Mouse (Mus musculus): ENCODE results near the gene Tnk2.
A peak's percentile ranks its signal among the peaks of the same experiment; 100 is the strongest.
"Not testable (repeated sequence)": the region's sequence is repeated elsewhere in the genome, so short reads cannot be mapped to it uniquely, and the experiment has no call there.

Gene Tnk2

DNA sequence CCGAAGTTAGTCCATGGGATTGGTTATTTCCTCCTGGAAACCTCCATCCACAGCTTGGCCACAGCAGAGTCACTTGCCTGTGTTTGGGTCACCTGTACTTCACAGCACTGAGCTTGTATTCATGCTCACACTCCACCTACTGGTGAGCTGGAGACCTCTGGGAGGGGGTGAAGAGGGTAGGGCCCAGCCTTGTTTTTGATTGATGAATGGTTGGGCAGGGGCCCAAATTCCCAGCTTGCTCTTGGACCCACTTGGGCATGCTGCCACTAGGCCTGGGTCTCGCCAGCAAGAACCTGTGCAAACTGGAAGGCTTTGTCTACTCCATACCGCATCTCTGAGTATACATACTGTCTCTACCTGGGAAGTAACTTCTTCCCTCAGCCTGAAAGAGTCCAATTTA is 8.4 kb upstream of the Tnk2 start:
- no peak for ATAC-seq (ENCODE audit: insufficient number of reproducible peaks, low FRiP score, low TSS enrichment)

DNA sequence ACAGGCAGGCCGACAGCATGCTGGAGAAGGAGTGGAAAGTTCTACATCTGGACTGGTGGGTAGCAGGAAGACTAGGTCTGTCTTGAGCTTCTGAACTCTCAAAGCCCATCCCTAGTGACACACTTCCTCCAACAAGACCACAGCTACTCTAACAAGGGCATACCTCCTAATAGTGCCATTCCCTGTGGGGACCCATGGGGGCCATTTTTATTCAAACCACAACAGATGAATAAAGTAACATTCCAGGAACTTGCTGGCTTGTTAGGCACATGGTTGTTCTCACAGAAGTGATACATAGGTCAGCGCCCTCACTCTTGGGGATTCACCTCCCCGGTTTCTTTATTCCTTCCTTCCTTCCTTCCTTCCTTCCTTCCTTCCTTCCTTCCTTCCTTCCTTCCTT is 7.3 kb upstream of the Tnk2 start:
- no peak for ATAC-seq (ENCODE audit: insufficient number of reproducible peaks, low FRiP score, low TSS enrichment)

DNA sequence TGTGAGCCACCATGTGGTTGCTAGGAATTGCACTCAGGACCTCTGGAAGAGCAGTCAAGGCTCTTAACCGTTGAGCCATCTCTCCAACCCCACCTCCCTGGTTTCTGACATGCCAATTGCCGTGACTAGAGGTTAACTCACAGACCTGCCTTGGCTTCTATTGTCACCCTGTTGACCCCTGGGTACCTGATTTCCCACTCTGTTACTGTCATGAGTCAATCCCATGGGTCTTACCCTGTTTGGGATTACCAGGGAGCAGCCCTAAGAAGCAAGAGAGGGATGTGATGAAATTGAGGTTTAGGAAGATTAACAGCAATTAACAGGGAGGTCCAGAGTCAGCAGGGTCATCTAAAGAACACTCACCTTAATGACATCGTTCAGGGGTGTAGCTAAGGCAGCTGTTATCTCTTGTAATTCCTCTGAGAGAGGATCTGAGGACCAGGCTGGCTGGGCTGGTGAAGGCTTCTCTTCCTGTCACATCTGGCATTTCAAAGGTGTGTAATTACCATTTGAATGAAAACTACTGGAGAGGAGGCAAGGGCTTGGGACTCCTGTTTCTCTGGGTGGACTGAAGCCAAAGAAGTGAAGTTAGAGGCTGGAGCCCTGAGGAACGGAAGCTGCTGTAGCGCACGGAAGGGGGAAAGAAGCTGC is 6.7 kb upstream of the Tnk2 start:
- ATAC-seq (ENCODE audit: insufficient number of reproducible peaks, low FRiP score, low TSS enrichment) = no peak

DNA sequence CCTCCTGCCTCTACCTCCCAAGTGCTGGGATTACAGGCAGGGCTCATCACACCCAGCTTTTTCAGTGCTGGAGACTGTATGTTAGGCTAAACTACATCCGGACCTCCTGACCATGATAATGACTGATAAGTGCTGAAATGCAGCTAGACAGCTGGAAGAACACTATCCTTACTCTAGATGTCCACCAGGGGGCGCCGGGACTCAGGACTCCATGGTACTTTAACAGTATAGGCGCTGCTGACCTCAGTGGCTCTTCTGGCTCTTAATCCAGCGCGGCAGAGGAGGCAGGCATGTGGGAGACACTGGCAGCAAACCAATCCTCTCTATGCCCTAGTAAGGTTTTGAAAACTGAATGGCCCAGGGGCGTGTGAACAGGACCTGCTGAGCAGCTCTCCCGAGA is 5.2 kb upstream of the Tnk2 start:
- peak; percentile 80 for ATAC-seq (ENCODE audit: insufficient number of reproducible peaks, low FRiP score, low TSS enrichment)

DNA sequence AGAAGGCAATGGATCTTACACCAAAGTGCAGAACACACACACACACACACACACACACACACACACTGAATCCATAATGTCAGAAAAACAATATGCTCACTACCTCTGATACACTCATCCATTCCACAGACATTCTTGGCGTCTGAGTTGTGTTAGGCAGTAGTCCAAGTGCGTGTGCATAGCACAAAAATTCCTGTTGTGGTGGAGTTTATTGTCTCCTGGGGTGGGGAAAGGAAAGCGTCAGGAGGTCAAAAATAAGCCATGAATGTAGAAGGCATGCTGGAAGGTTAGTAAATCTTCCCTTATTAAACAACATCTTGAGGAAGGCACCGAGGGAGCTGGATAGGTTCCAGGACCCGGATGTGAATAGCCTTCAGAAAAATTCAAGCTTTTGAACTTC is 3.6 kb upstream of the Tnk2 start:
- ATAC-seq (ENCODE audit: insufficient number of reproducible peaks, low FRiP score, low TSS enrichment) = no peak

DNA sequence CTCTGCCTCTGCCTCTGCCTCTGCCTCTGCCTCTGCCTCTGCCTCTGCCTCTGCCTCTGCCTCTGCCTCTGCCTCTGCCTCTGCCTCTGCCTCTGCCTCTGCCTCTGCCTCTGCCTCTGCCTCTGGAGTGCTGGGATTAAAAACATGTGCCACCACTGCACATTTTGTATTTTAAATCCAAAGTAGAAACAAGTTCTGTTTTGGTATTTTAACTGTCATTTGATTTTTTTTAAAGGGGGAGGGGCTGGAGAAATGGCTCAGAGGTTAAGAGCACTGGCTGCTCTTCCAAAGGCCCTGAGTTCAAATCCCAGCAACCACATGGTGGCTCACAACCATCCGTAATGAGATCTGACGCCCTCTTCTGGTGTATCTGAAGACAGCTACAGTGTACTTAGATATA is 3.0 kb upstream of the Tnk2 start:
- ATAC-seq (ENCODE audit: insufficient number of reproducible peaks, low FRiP score, low TSS enrichment) = not testable (repeated sequence)

DNA sequence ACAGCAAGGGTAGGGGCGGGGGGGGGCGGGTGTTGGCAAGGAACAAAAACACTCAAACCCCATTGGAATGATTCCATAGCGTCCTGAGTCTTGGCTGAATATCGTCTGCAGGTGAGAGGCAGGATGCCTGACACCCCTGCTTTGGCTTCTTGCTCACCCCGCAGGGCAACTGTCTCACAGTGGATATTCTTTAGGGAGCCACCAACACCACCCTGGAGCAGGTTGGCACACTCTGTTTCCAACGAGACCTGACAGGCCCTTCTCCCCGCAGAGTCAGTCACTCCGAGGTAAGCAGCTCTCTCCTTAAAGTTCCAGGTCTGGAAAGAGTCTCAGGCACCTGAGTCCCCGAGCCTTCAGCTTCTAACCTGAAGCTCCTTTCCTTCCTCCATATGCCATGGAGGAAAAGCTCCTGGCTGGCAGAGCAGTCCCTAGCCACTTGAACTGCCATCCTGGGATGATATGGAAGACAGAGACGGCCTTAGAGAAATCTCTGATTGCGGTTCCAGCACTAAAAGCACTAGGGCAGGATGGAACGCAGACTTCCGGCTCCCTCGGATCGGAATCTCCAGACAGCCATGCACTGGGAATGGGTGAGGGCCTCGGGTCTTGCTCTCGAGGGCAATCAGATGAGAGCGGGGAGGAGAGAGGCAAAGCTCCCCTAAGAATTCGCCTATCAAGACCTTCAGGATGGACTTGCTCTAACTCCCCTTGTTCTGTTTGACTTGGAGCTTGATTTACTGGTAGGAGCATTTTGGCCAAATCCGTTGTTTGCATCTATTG is 2.0 kb upstream of the Tnk2 start:
- ATAC-seq (ENCODE audit: insufficient number of reproducible peaks, low FRiP score, low TSS enrichment) = no peak

DNA sequence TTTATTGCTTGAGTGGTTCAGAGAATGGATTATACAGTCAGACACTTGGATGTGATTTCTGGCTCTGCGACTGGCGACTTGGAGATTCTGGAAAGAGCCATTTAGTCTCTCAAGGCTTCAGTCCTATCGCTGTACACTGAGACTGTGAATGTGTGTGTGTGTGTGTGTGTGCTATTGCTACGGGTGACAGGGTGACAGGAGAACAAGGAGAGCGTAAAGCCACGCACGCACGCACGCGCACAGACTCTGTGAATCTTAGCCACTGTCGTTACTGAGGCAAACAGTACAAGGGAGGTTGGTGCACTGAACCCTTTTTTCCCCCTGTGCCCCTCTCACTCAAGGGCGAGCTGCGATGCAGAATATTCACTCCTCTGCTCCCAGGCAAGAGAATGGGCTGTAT is 1.4 kb upstream of the Tnk2 start:
- no peak for ATAC-seq (ENCODE audit: insufficient number of reproducible peaks, low FRiP score, low TSS enrichment)

DNA sequence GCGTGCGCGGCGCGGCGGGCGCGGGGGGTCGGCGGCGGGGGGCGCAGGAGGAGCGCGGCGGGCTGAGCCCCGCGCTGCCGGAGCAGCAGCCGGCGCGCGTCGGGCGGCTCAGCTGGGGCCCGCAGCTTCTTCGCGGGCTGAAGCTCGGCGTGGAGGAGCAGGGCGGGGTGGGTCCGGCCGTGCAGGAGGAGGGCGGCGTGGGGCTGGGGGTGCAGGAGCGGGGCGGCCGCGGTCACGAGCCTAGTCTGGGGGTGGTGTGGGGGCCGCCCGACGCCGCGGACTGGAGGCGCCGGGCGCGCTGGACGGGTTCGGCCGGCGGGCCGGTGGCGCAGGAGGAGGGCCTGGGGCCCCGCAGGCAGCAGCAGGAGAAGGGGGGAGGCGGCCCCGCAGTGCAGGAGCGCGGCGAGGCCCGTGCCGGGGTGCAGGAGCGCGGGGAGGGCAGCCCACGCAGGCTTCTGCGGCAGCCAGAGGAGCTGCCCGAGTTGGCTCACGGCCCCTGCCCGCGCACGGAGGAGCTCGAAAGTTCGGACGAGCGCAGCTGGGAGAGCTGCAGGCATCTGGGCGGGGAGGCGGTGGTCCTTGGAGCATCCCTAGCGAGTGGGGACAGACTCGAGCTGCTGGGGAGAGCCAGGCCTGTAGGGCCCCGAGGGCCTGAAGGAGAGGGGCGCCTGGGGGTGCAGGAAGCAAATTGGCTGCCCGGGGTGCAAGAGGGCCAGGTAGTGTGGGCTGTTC is 561 bp downstream of the Tnk2 start:
- peak; percentile 32 for ATAC-seq (ENCODE audit: insufficient number of reproducible peaks, low FRiP score, low TSS enrichment)

DNA sequence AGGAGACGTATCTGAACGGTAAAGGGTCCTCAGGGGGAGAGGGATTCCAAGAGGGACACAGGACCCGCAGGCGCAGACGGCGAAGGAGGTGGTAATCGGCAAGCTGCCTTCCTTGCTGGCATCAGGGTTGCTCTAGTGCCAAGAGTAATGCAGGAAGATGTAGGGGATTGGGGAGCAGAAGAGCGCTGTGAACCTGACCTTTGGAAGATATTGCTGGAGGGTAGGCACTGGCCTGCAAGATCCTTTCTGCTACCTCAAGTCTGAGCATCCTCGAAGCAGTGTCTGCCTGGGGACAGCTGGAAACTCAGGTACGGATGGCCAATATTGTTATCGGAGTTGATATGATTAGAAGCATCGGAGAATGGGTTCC is 1.1 kb downstream of the Tnk2 start:
- ATAC-seq (ENCODE audit: insufficient number of reproducible peaks, low FRiP score, low TSS enrichment) = 0 out of 2 replicates have a peak, but pooled peaks have one; percentile 27

DNA sequence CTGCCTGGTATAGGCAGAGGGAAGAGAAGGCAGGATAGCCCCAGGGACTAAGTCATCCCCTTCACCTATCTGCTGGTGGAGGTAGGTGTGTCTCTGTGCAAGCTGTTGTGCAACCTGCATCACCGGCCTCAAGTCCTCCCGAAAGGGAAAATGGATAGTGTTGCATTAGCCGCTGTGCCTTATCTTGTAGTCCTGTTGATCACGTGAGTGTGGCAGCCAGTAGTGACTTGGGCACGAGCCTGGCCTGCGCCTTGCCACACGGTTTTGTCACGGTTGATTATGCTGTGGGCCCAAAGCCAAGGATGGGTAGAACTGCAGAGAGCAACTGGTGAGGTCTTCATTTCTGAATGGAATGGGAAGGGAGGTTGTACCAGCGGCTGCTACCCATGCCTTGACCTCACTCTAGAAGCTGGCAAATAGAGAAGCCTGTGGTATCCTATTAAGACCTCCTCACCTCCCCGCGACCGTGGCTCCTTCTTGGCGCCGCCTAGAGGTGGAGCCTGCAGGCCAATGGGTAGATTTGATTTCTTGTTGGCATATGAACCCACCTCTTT is 1.8 kb downstream of the Tnk2 start:
- ATAC-seq (ENCODE audit: insufficient number of reproducible peaks, low FRiP score, low TSS enrichment) = peak; percentile 65

DNA sequence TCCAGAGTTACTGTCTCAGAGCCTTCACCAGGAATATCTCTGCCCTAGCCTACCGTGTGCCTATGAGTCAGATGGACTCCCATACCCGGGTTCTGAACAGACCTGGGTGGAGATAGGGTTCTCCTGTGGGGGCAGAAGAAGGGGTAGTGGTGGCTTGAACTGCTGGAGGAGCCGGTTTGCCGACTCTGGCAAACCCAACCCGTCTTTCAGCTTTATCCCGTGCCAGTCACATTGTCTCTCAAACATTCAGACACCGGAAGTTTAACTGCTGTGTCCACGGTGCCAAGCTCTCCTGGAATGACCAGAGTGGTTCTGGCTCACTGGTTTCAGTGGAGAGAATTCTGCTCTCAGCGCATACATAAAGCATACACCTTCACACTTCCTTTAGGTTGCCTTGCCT is 2.3 kb downstream of the Tnk2 start:
- no peak for ATAC-seq (ENCODE audit: insufficient number of reproducible peaks, low FRiP score, low TSS enrichment)

DNA sequence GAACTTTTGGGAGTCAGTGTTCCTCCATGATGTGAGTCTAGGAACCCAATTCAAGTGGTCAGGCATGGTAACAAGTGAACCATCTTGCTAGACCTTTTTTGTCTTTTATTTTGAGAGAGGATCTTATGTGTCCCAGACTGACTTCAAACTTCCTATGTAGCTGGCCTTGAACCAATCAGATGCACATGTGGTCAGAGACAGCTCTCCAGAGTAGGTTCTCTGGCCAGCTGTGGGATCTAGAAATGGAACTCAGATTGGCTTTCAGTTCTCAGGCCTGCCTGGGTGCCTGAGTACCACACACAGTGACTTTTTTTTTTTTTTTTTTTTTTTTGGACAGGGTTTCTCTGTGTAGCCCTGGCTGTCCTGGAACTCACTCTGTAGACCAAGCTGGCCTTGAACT is 4.0 kb downstream of the Tnk2 start:
- ATAC-seq (ENCODE audit: insufficient number of reproducible peaks, low FRiP score, low TSS enrichment) = no peak

DNA sequence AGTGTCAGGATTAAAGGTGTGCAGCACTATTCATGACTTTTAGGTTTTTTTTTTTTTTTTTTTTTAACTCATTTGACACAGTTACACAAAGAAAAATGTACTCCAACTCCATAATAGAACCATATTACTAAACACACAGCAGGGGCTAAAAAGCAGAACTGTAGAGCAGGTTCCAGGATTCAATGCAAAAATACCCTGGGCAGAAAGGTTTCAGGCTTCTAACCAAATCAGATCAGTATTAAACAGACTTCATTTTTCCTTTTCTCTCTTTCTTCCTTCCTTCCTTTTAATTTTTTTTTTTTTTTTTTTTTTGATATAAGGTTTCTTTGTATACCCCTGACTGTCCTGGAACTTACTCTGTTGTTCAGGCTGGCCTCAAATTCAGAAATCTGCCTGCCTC is 6.8 kb downstream of the Tnk2 start:
- ATAC-seq (ENCODE audit: insufficient number of reproducible peaks, low FRiP score, low TSS enrichment) = no peak

DNA sequence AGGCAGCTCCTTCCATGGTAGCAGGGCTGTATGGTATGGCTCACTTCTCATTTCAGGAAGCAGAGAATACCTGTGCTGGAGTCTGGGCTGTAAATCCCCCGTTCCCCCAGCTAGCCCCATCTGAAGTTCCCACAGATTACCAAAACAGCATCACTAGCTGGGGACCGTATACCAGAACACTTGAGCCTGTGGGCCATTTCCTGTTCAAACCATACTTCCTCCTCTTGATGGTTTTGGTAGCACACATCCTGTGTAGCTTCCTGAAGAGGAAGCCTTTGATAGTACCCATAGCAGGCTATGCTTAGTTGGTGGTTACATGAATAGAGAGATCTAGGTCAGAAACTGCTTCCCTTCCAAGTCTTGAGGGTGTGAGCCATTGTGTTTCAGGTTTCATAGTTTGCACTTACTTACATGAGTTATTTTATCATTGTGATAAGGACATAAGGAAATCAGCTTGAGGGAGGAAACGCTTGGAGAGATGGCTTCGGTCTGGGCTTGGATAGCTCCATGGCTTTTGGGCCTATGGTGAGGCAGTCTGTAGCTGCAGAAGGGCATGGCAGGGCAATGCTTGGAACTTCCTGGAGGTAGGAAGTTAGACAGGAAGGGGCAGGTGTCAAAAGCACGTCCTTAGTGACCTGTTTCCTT is 7.4 kb downstream of the Tnk2 start:
- no peak for ATAC-seq (ENCODE audit: insufficient number of reproducible peaks, low FRiP score, low TSS enrichment)

DNA sequence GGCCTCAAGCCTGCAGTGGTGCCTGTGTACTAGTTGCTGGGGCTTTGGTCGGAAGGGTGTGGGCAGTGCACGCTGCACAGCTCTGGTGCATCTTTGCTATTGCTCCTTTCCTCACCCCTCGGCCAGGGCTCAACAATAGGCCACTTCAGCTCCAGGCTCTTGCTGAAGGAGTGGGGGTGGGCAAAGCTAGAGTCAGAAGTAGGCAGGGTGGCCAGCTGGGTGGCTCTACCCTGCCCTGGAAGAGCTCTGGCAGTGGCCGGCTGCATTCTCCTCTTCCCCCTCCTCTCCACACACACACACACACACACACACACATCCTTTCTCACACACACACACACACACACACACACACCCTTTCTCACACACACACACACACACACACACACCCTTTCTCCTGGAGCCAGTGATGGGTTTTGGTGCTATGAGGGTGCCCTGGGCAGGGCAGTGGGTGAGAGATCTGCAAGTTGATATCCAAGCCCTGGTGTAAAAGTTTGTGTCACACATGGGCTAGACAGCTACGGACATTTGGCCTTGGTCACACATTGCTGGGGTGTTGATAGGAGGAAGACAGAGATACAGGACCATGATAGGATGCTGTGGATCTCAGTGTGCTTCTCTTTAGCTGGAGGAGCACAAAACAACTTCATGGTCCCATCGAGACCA is 10.5 kb downstream of the Tnk2 start:
- ATAC-seq (ENCODE audit: insufficient number of reproducible peaks, low FRiP score, low TSS enrichment) = no peak

DNA sequence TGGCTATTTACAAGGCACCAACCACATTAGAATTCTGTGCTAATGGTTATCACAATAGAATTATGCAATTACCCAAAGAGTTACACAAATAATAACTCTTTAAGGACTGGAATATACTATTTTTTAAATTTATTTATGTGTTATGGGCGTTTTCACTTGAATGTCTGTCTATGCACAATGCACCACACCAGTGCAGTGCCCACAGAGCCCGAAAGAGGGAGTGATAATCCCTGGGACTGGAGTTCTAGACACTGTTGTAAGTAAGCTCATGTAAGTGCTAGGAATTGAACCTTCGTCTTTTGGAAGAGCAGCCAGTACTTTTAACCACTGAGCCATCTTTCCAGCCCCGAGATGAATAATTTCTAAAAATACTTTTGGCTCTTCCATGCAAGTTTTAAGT is 11.9 kb downstream of the Tnk2 start:
- ATAC-seq (ENCODE audit: insufficient number of reproducible peaks, low FRiP score, low TSS enrichment) = no peak

DNA sequence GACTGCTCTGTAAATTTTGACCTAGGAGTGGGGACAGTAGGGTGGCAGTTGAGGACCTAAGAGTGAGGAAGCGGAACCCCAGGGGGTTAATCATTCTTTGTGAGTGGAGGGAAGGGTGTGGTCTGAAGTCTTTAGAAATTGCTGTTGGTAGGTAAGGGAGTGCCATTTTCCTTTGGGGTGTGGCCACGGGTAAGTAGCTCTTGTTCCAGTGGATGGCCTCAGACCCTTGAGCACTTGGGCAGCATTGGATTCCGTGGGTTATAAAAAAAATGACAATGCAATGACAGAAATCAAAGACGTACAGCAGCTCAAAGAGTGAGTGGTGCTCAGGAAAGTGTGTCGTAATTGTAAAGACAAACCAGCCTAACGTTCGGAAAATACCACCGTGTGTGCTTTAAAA is 12.6 kb downstream of the Tnk2 start:
- ATAC-seq (ENCODE audit: insufficient number of reproducible peaks, low FRiP score, low TSS enrichment) = no peak

DNA sequence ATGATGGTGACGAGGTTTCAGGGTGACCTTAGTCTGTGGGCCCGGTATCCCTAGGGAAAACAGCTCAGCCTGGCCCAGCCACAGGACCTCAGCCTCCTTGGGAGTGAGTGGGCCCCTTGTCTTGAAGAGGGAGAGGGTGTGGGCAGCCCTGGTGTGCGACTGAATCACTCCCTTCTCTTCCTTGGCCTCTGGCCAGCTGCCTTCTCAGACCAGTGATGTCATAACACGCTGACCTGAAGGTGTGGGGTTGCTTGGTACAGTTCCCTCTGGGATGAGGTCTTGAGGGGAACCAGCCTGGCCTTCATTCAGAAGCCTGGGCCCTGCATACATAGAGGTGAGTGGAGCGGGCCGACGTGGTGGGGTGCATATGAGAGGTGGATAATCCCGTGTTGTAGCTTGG is 13.1 kb downstream of the Tnk2 start:
- no peak for ATAC-seq (ENCODE audit: insufficient number of reproducible peaks, low FRiP score, low TSS enrichment)

DNA sequence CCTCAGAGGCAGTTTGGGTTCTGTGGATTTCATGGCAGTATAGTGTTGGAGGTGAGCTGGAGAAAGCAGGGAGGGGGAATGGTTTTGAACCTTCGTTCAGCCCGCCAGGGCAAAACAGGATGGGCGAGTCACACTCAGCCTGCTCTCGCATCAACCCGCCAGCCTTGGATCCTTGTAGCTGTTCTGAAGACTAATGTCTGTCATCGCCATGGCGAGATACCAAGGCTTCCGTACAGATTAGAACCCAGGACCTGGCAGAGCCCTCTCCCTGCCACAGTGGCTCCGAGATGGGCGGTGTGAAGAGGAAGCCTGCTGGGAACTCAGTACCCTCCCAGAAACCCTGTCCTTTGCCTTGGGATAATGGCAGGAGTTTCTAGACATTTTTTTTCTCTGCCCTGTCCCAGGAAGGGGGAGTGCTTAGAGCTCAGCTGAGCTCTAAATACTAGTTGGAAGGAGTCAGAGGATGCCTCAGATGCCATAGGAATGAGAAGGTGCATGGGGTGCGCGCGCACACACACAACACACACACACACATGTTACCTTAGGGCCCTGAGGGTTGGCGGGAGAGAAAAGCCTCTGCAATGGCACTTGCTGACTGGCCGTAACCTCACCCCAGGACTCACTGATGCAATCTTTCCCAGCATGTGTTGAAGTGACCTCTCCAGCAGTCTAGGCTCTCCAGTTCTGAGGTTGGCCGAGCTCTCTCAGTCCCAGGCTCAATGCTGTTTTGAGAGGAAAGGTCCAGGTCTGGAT is 14.0 kb downstream of the Tnk2 start:
- no peak for ATAC-seq (ENCODE audit: insufficient number of reproducible peaks, low FRiP score, low TSS enrichment)
